Mouse (Mus musculus) natural killer cell, adult 2 months (primary cell): Measurements from ENCODE around the gene Hnrnpc.

Source experiments
- DNase-seq, 2 experiments: peaks; one replicate each; pipeline ENCODE4 v3.0.0; 2022; ENCODE audit warnings: low spot score in 2 of 2

Hnrnpc gene

DNA sequence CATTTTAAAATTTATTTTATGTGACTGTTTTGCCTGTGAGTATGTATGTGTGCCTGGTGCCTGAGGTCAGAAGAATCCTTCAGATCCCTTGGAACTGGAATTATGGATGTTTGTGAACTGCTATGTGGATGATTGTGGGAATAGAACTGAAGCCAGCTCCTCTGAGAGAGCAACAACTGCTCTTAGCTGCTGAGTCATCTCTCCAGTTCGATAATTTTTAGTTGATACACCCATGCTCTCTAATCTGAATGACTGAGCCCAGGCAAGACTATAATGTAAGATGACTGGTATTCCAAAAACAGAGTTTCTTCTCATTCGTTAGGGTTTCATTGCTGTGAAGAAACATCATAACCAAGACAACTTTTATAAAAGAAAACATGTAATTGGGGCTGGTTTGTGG lies 79.7 kb downstream of the Hnrnpc start:
- DNase-seq: no peak
